Mouse (Mus musculus): ENCODE measurements around the gene Mapk7. TPM values are rescaled to one million over a fixed set of nuclear protein-coding genes. Genes with fewer than 3 reads are reported as not detected.

Mapk7 gene
- total and polyA plus RNA-seq, 2 experiments: 1.2 to 4.7 TPM

- no peak overlapping the region for H3K27ac ChIP-seq (replicated peaks; ENCODE audit: insufficient read depth, low read depth, low read length)
- TF ChIP-seq POLR2A (IDR thresholded peaks at IDR 0.05; ENCODE audit: extremely low read depth, insufficient read depth, low read length): no peak
- no peak for TF ChIP-seq CTCF (IDR thresholded peaks at IDR 0.05; ENCODE audit: low read depth, low read length)
- H3K27me3 ChIP-seq (ENCODE audit: control insufficient read depth, insufficient read depth, low read length): no peaks in the 10 kb centered on the region
- 96% methylated on average over 2 of the region's 2 CpGs for WGBS
- H3K4me1 ChIP-seq (ENCODE audit: control insufficient read depth, insufficient read depth, low read length): no peaks in the 10 kb centered on the region
- H3K36me3 ChIP-seq (ENCODE audit: control insufficient read depth, insufficient read depth, low read length): no peaks in the 10 kb centered on the region
- no peak overlapping the region for H3K9ac ChIP-seq (ENCODE audit: low read depth, low read length)
- H3K79me2 ChIP-seq (ENCODE audit: control insufficient read depth, insufficient read depth, low read length): no peaks in the 10 kb centered on the region
- H3K4me3 ChIP-seq (ENCODE audit: insufficient read depth, low read depth, low read length): no peak overlapping the region
- no peak for DNase-seq (ENCODE audit: extremely low read depth, low read depth, low spot score)
Observed at GRCm38 (mm10) chr11:61489085-61489484, 5.1 kb downstream of the Mapk7 start.

GRCm38 (mm10) chr11:61487936-61488335 lies 6.3 kb downstream of the Mapk7 start:
- WGBS: 96% methylated on average over 7 of the region's 7 CpGs

DNA sequence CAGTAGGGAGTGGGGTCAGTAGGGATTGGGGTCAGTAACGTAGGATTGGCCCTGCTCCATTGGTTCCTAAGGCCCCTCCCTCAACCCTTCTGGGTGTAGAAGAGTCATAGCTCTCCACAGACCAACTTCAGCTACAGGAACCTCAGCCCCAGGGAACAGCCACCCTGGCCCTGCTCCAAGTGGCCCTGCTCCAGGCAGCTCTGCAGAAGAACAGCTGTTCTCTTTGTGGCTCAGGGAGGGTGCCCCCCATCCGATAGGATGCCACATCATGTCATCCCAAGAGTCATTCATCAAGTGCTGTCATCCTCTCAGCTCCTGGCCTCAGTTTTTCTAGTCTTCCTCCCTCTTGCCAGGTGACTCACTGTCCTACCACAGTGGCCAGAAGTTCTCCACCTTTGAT lies 6.8 kb downstream of the Mapk7 start:
- 77% methylated on average over 2 of the region's 2 CpGs for WGBS
- Histone ChIP-seq H3K4me1 (ENCODE audit: control insufficient read depth, insufficient read depth, low read length) (no peaks in the 10 kb centered on the region), H3K36me3 (ENCODE audit: control insufficient read depth, insufficient read depth, low read length) (no peaks in the 10 kb centered on the region), H3K27me3 (ENCODE audit: control insufficient read depth, insufficient read depth, low read length) (no peaks in the 10 kb centered on the region), H3K4me3 (ENCODE audit: insufficient read depth, low read depth, low read length) (no peak overlapping the region), H3K79me2 (ENCODE audit: control insufficient read depth, insufficient read depth, low read length) (no peaks in the 10 kb centered on the region), H3K27ac (replicated peaks; ENCODE audit: insufficient read depth, low read depth, low read length) (no peak overlapping the region), H3K9ac (ENCODE audit: low read depth, low read length) (no peak overlapping the region)
- no peak for DNase-seq (ENCODE audit: extremely low read depth, low read depth, low spot score)
- TF ChIP-seq POLR2A (IDR thresholded peaks at IDR 0.05; ENCODE audit: extremely low read depth, insufficient read depth, low read length): no peak
- TF ChIP-seq CTCF (IDR thresholded peaks at IDR 0.05; ENCODE audit: low read depth, low read length): no peak

More at GRCm38 (mm10) chr11:61487936-61488335, 6.3 kb downstream of the Mapk7 start:
- Histone ChIP-seq H3K4me3 (ENCODE audit: insufficient read depth, low read depth, low read length) (no peak overlapping the region), H3K79me2 (ENCODE audit: control insufficient read depth, insufficient read depth, low read length) (no peaks in the 10 kb centered on the region), H3K27ac (replicated peaks; ENCODE audit: insufficient read depth, low read depth, low read length) (no peak overlapping the region), H3K9ac (ENCODE audit: low read depth, low read length) (no peak overlapping the region), H3K4me1 (ENCODE audit: control insufficient read depth, insufficient read depth, low read length) (no peaks in the 10 kb centered on the region), H3K27me3 (ENCODE audit: control insufficient read depth, insufficient read depth, low read length) (no peaks in the 10 kb centered on the region), H3K36me3 (ENCODE audit: control insufficient read depth, insufficient read depth, low read length) (no peaks in the 10 kb centered on the region)
- no peak for DNase-seq (ENCODE audit: extremely low read depth, low read depth, low spot score)
- no peak for TF ChIP-seq POLR2A (IDR thresholded peaks at IDR 0.05; ENCODE audit: extremely low read depth, insufficient read depth, low read length)
- TF ChIP-seq CTCF (IDR thresholded peaks at IDR 0.05; ENCODE audit: low read depth, low read length): no peak

GRCm38 (mm10) chr11:61486458-61487219 lies 7.6 kb downstream of the Mapk7 start:
- H3K79me2 ChIP-seq (ENCODE audit: control insufficient read depth, insufficient read depth, low read length): no peaks in the 10 kb centered on the region
- no peaks in the 10 kb centered on the region for H3K27me3 ChIP-seq (ENCODE audit: control insufficient read depth, insufficient read depth, low read length)
- TF ChIP-seq POLR2A (IDR thresholded peaks at IDR 0.05; ENCODE audit: extremely low read depth, insufficient read depth, low read length) (no peak), CTCF (IDR thresholded peaks at IDR 0.05; ENCODE audit: low read depth, low read length) (no peak)
- no peak overlapping the region for H3K27ac ChIP-seq (replicated peaks; ENCODE audit: insufficient read depth, low read depth, low read length)
- no peaks in the 10 kb centered on the region for H3K36me3 ChIP-seq (ENCODE audit: control insufficient read depth, insufficient read depth, low read length)
- no peaks in the 10 kb centered on the region for H3K4me1 ChIP-seq (ENCODE audit: control insufficient read depth, insufficient read depth, low read length)
- H3K4me3 ChIP-seq (ENCODE audit: insufficient read depth, low read depth, low read length): no peak overlapping the region
- no peak for DNase-seq (ENCODE audit: extremely low read depth, low read depth, low spot score)
- 89% methylated on average over 14 of the region's 14 CpGs for WGBS
- no peak overlapping the region for H3K9ac ChIP-seq (ENCODE audit: low read depth, low read length)

- Histone ChIP-seq H3K36me3 (ENCODE audit: control insufficient read depth, insufficient read depth, low read length) (no peaks in the 10 kb centered on the region), H3K79me2 (ENCODE audit: control insufficient read depth, insufficient read depth, low read length) (no peaks in the 10 kb centered on the region), H3K9ac (ENCODE audit: low read depth, low read length) (no peak overlapping the region), H3K4me3 (ENCODE audit: insufficient read depth, low read depth, low read length) (peak overlapping the region; percentile 6; the same call in 1 of the 2 replicates), H3K27me3 (ENCODE audit: control insufficient read depth, insufficient read depth, low read length) (no peaks in the 10 kb centered on the region), H3K4me1 (ENCODE audit: control insufficient read depth, insufficient read depth, low read length) (no peaks in the 10 kb centered on the region), H3K27ac (replicated peaks; ENCODE audit: insufficient read depth, low read depth, low read length) (no peak overlapping the region)
- 90% methylated on average over 22 of the region's 22 CpGs for WGBS
- DNase-seq (ENCODE audit: extremely low read depth, low read depth, low spot score): no peak
- no peak for TF ChIP-seq CTCF (IDR thresholded peaks at IDR 0.05; ENCODE audit: low read depth, low read length)
- TF ChIP-seq POLR2A (IDR thresholded peaks at IDR 0.05; ENCODE audit: extremely low read depth, insufficient read depth, low read length): no peak
Observed at GRCm38 (mm10) chr11:61485541-61486457, 8.4 kb downstream of the Mapk7 start.

Data from liver, adult 2 months (tissue).